Mouse (Mus musculus) myocyte (in vitro differentiated cells): ENCODE data around the gene Tanc2. TPM values are rescaled to one million over a fixed set of nuclear protein-coding genes. Genes with fewer than 3 reads are reported as not detected.

ENCODE experiments used
- H3K27me3 ChIP-seq: one replicate; pipeline ENCODE4 v1.6.1; 2011; ENCODE audit not compliant: control insufficient read depth, insufficient read depth, insufficient read length
- H3K36me3 ChIP-seq: one replicate; pipeline ENCODE4 v1.6.1; 2011; ENCODE audit not compliant: control insufficient read depth, insufficient read depth
- H3K4me2 ChIP-seq: one replicate; pipeline ENCODE4 v1.6.1; 2011; ENCODE audit warnings: low read depth, control low read depth
- H3K4me3 ChIP-seq: one replicate; pipeline ENCODE4 v1.5.1; 2011; ENCODE audit warnings: mild to moderate bottlenecking, control low read depth, moderate library complexity
- H3K79me2 ChIP-seq: one replicate; pipeline ENCODE4 v1.6.1; 2011; ENCODE audit not compliant: control insufficient read depth, insufficient read depth
- H3ac ChIP-seq: one replicate; pipeline ENCODE4 v1.6.1; 2011; ENCODE audit not compliant: control insufficient read depth, insufficient read length
- CEBPB ChIP-seq: IDR thresholded peaks from 2 replicates; pipeline ENCODE4 v1.6.1; 2011; ENCODE audit warnings: mild to moderate bottlenecking, moderate library complexity; ENCODE audit not compliant: poor library complexity, insufficient read depth, severe bottlenecking
- E2F4 ChIP-seq: IDR thresholded peaks from one replicate; pipeline ENCODE4 v1.6.1; 2011; ENCODE audit warnings: mild to moderate bottlenecking, control low read depth, moderate library complexity; ENCODE audit not compliant: insufficient read depth
- MAX ChIP-seq: IDR thresholded peaks from one replicate; pipeline ENCODE4 v1.6.1; 2011; ENCODE audit warnings: low read depth, mild to moderate bottlenecking, control low read depth
- MYOD1 ChIP-seq, 3 experiments: IDR thresholded peaks; one replicate each; pipeline ENCODE4 v1.6.1; 2011; ENCODE audit warnings: control low read depth in 2 of 3, low read depth in 2 of 3, mild to moderate bottlenecking in 2 of 3, moderate library complexity in 1 of 3; ENCODE audit not compliant: insufficient read length in 2 of 3, control insufficient read depth in 1 of 3
- MYOG ChIP-seq, 3 experiments: IDR thresholded peaks; one replicate each; pipeline ENCODE4 v1.6.1; 2011; ENCODE audit warnings: control low read depth in 2 of 3, low read depth in 2 of 3, mild to moderate bottlenecking in 2 of 3; ENCODE audit not compliant: insufficient read length in 2 of 3, control insufficient read depth in 1 of 3, insufficient read depth in 1 of 3
- POLR2A ChIP-seq: IDR thresholded peaks from one replicate; pipeline ENCODE4 v1.6.1; 2011; ENCODE audit warnings: low read depth, mild to moderate bottlenecking, control low read depth, moderate library complexity; ENCODE audit not compliant: insufficient read length
- POLR2AphosphoS2 ChIP-seq: IDR thresholded peaks from one replicate; pipeline ENCODE4 v1.6.1; 2011; ENCODE audit warnings: low read depth, control low read depth; ENCODE audit not compliant: insufficient read length
- REST ChIP-seq: IDR thresholded peaks from one replicate; pipeline ENCODE4 v1.6.1; 2011; ENCODE audit warnings: mild to moderate bottlenecking, control low read depth, moderate library complexity; ENCODE audit not compliant: insufficient read depth, insufficient read length
- SRF ChIP-seq: IDR thresholded peaks from one replicate; pipeline ENCODE4 v1.6.1; 2011; ENCODE audit warnings: low read depth; ENCODE audit not compliant: control insufficient read depth, insufficient read length
- TCF12 ChIP-seq: IDR thresholded peaks from one replicate; pipeline ENCODE4 v1.6.1; 2011; ENCODE audit warnings: mild to moderate bottlenecking, control low read depth; ENCODE audit not compliant: poor library complexity, insufficient read depth, severe bottlenecking
- TCF3 ChIP-seq: IDR thresholded peaks from one replicate; pipeline ENCODE4 v1.6.1; 2011; ENCODE audit warnings: low read depth, control low read depth; ENCODE audit not compliant: insufficient read length
- USF1 ChIP-seq: IDR thresholded peaks from one replicate; pipeline ENCODE4 v1.6.1; 2011; ENCODE audit warnings: low read depth, mild to moderate bottlenecking, control low read depth, moderate library complexity
- polyA plus RNA-seq: library from polyadenylated mRNA; unstranded; fragments of >200 nt; fragmentation: generic; extraction: Trizol; gene quantifications from one replicate; pipeline ENCODE4 v1.2.1, GENCODE M21; 2012; ENCODE audit warnings: missing spikeins

Gene Tanc2
- polyA plus RNA-seq = 8.0 TPM

DNA sequence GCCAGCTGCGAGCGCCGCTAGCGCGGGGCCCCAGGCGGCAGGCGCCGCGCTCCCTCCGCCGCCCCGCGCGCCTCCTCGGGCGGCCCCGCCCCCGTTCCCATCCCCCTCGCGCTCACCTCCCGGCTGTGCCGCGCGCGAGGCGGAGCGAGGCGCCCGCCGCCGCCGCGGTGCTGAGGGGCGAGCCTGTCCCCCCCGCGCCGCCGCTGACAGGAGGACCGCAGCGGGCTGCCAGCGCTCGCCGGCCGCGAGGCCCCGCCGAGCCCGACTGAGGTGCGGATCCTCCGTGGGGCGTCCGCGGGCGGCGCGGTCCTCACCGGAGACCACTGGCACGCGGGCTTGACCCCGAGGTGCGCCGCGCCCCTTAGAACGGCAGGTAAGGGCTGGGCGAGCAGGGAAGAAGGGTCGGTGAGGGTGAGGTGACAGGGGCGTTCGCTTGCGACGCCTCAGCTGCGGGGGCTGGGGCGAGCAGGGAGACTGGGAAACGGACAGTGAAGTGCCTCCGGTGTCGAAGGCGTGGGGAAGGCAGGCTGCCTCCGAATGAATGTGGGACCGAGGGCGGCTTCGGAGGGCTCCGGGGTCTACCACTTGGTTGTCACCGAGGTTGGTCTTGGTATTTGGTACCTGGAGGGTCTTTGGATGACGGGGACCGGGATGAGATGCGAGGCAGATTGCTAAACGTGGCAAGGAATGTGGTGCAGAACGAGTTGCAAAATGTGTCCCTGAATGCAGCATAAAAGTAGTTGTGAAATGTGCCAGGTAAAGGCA is at the start of gene Tanc2:
Gene Tanc2 (plus strand): TSS at position 110 of the 765 bp plus-strand sequence.
- no peaks in the 10 kb centered on the region for H3K27me3 ChIP-seq
- TF ChIP-seq POLR2AphosphoS2 (no peak), TCF12 (no peak), SRF (no peak), MYOG (IDR thresholded peaks at IDR 0.05; ENCODE audit: control insufficient read depth in 1 of 3, insufficient read depth in 1 of 3, insufficient read length in 2 of 3, low read depth in 2 of 3) (peak in 1 of 3 experiments; percentile 31), MAX (no peak), MYOD1 (IDR thresholded peaks at IDR 0.05; ENCODE audit: control insufficient read depth in 1 of 3, insufficient read length in 2 of 3, low read depth in 2 of 3) (peak in 1 of 3 experiments; percentile 7)
- H3K4me3 ChIP-seq = peak within 1 kb of the TSS; percentile 45
- peaks cover 32% of the 10 kb centered on the region for H3K79me2 ChIP-seq
- peak within 1 kb of the TSS; percentile 84 for H3K4me2 ChIP-seq
- peak within 1 kb of the TSS; percentile 84 for H3ac ChIP-seq
- H3K36me3 ChIP-seq = no peaks in the 10 kb centered on the region

DNA sequence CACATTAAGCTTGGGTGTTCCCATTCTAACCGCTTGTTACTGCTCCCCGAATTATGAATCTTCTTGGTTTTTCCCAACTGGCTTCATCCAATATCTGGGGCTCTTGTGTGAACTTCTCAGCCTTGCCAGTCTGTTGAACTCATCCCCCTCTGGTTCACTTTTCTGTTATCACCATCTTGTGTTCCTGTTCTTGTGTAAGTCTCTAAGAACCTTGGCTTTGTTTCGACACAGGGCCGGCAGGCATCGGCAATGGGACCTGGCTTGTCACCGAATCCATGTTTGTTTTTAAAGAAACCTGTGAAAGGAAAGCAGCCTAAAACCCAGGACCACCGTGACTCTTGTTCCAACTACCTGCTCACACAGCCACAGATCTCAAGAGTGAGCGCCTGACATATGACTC is 49.0 kb upstream of the Tanc2 start:
- Histone ChIP-seq H3K4me2 (no peak overlapping the region), H3K79me2 (no peaks in the 10 kb centered on the region), H3K36me3 (no peaks in the 10 kb centered on the region), H3K27me3 (no peaks in the 10 kb centered on the region), H3ac (no peak overlapping the region), H3K4me3 (no peak overlapping the region)
- TF ChIP-seq SRF = no peak
- TF ChIP-seq MAX = no peak
- TF ChIP-seq CEBPB = no peak
- TF ChIP-seq MYOD1 (IDR thresholded peaks at IDR 0.05; ENCODE audit: control insufficient read depth in 1 of 3, insufficient read length in 2 of 3, low read depth in 2 of 3) = no peak
- TF ChIP-seq POLR2A = no peak
- TF ChIP-seq REST = no peak
- no peak for TF ChIP-seq POLR2AphosphoS2
- no peak for TF ChIP-seq MYOG (IDR thresholded peaks at IDR 0.05; ENCODE audit: control insufficient read depth in 1 of 3, insufficient read depth in 1 of 3, insufficient read length in 2 of 3, low read depth in 2 of 3)
- no peak for TF ChIP-seq E2F4
- no peak for TF ChIP-seq TCF12
- no peak for TF ChIP-seq TCF3
- TF ChIP-seq USF1 = no peak

DNA sequence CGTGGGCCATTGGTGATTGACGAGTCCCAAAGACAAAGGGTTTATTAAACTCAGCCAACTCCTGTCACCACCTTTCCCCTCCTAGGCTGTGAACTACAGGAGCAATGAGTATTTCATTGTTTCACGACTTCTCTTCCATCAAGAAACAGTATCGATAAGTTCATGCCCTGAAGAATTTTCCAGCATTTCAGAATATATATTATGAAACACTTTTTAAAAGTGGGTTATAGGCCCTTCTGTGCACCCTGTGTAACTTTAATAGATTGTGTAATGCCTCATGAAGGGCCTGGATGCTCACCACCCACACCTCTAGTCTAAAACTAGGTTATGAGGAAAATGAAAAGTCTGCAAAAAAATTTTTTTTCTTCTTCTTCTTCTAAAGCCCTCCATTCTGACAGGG is 48.4 kb upstream of the Tanc2 start:
- no peaks in the 10 kb centered on the region for H3K27me3 ChIP-seq
- H3K79me2 ChIP-seq = no peaks in the 10 kb centered on the region
- no peak overlapping the region for H3ac ChIP-seq
- no peaks in the 10 kb centered on the region for H3K36me3 ChIP-seq
- H3K4me3 ChIP-seq = no peak overlapping the region
- H3K4me2 ChIP-seq = no peak overlapping the region
- TF ChIP-seq MYOG (IDR thresholded peaks at IDR 0.05; ENCODE audit: control insufficient read depth in 1 of 3, insufficient read depth in 1 of 3, insufficient read length in 2 of 3, low read depth in 2 of 3) (no peak), TCF3 (no peak), POLR2A (no peak), MYOD1 (IDR thresholded peaks at IDR 0.05; ENCODE audit: control insufficient read depth in 1 of 3, insufficient read length in 2 of 3, low read depth in 2 of 3) (no peak), CEBPB (no peak)

DNA sequence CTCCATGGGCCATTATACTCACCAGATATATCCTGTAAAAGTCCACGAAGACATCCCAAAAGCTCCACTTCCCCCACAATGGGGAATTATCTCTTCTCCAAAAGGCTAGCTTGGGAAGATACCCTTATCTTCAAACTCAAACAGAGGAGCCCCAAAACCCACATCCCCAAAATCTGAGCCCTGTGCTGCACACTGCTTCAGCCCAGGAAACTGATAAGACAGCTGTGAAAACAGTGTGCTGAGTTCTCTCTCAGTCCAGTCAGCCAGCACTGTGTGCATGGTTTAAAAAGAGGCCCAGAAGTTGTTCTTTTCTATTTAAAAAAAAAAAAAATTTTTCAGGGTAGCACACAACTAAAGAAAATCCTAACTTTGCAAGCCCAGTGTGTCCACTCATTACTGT is 47.7 kb upstream of the Tanc2 start:
- no peaks in the 10 kb centered on the region for H3K27me3 ChIP-seq
- H3ac ChIP-seq = no peak overlapping the region
- no peaks in the 10 kb centered on the region for H3K79me2 ChIP-seq
- H3K4me3 ChIP-seq = no peak overlapping the region
- peak overlapping the region; percentile 27 for H3K4me2 ChIP-seq
- no peak for TF ChIP-seq CEBPB
- TF ChIP-seq MYOD1 (IDR thresholded peaks at IDR 0.05; ENCODE audit: control insufficient read depth in 1 of 3, insufficient read length in 2 of 3, low read depth in 2 of 3) = peak in 2 of 3 experiments; percentile 43 to 57
- no peaks in the 10 kb centered on the region for H3K36me3 ChIP-seq

DNA sequence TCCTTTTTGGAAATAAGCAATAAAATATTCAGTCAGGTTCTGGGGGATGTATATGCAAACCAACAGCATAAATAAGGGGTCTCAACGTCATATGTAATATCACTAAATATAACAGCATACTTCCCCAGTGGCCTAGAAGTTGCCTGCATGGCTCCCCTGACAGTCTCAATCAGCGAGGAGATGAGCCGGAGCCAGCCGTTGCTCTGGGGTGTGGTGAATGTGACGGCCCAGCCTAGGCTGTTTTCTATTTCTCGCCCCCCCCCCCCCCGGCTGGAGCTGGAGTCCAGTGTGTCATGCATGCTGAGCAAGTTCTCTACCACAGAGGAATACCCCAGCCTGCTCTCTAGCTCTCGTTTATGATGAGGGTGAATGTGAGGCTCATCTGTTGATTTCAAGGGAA is 44.0 kb upstream of the Tanc2 start:
- no peaks in the 10 kb centered on the region for H3K79me2 ChIP-seq
- H3ac ChIP-seq = no peak overlapping the region
- no peaks in the 10 kb centered on the region for H3K36me3 ChIP-seq
- TF ChIP-seq USF1 (no peak), MYOG (IDR thresholded peaks at IDR 0.05; ENCODE audit: control insufficient read depth in 1 of 3, insufficient read depth in 1 of 3, insufficient read length in 2 of 3, low read depth in 2 of 3) (no peak), POLR2A (no peak), MYOD1 (IDR thresholded peaks at IDR 0.05; ENCODE audit: control insufficient read depth in 1 of 3, insufficient read length in 2 of 3, low read depth in 2 of 3) (no peak), TCF3 (no peak), SRF (no peak)
- no peaks in the 10 kb centered on the region for H3K27me3 ChIP-seq
- H3K4me3 ChIP-seq = no peak overlapping the region
- peak overlapping the region; percentile 50 for H3K4me2 ChIP-seq
